Mouse (Mus musculus): Measurements from ENCODE around the gene Slamf9. TPM values are rescaled to one million over a fixed set of nuclear protein-coding genes. Genes with fewer than 3 reads are reported as not detected.

Gene Slamf9
- total and polyA plus RNA-seq, 3 experiments = 0.38 TPM; not detected in 2

- Histone ChIP-seq H3K27me3 (ENCODE audit: control insufficient read depth in 1 of 2, insufficient read depth in 2 of 2, low read length in 2 of 2) (no peaks in the 10 kb centered on the region), H3K9me3 (replicated peaks; ENCODE audit: insufficient read depth, low read length) (no peaks in the 10 kb centered on the region), H3K27ac (ENCODE audit: control insufficient read depth, low read depth, low read length) (no peak overlapping the region), H3K79me2 (ENCODE audit: control insufficient read depth, insufficient read depth, low read length, poor library complexity) (no peaks in the 10 kb centered on the region), H3K4me1 (ENCODE audit: control insufficient read depth in 1 of 2, insufficient read depth in 2 of 2, low read length in 2 of 2) (peaks cover 5 to 28% of the 10 kb centered on the region in 2 experiments), H3K9ac (ENCODE audit: control insufficient read depth, low read depth, low read length, poor library complexity, severe bottlenecking) (no peak overlapping the region; the same call in 1 of the 2 replicates), H3K4me3 (ENCODE audit: control insufficient read depth in 1 of 2, insufficient read depth in 1 of 2, low read depth in 2 of 2, low read length in 2 of 2) (peak overlapping the region in 1 of 2 experiments; percentile 14; a peak in 1 of 4 replicates), H3K36me3 (ENCODE audit: control insufficient read depth in 1 of 2, insufficient read depth in 2 of 2, low read length in 2 of 2) (peaks cover 0 to 19% of the 10 kb centered on the region in 2 experiments; a peak in 2 of 4 replicates)
- no peak for TF ChIP-seq MYB (IDR thresholded peaks at IDR 0.05; ENCODE audit: low read depth, low read length)
- no peak for TF ChIP-seq CHD2 (IDR thresholded peaks at IDR 0.05; ENCODE audit: low read length)
- TF ChIP-seq MYC (IDR thresholded peaks at IDR 0.05; ENCODE audit: low read depth, low read length) = no peak
- no peak for TF ChIP-seq USF1 (IDR thresholded peaks at IDR 0.05; ENCODE audit: low read depth, low read length)
- DNase-seq (ENCODE audit: low read depth, low spot score) = peak; percentile 44
Measured at GRCm38 (mm10) chr1:172525027-172525764, 50.0 kb downstream of the Slamf9 start.

GRCm38 (mm10) chr1:172525971-172526370 is 50.8 kb downstream of the Slamf9 start:
- no peaks in the 10 kb centered on the region for H3K79me2 ChIP-seq (ENCODE audit: control insufficient read depth, insufficient read depth, low read length, poor library complexity)
- peaks cover 5 to 28% of the 10 kb centered on the region in 2 experiments for H3K4me1 ChIP-seq (ENCODE audit: control insufficient read depth in 1 of 2, insufficient read depth in 2 of 2, low read length in 2 of 2)
- H3K27ac ChIP-seq (ENCODE audit: control insufficient read depth, low read depth, low read length) = peak overlapping the region; percentile 86
- no peaks in the 10 kb centered on the region for H3K27me3 ChIP-seq (ENCODE audit: control insufficient read depth in 1 of 2, insufficient read depth in 2 of 2, low read length in 2 of 2)
- DNase-seq (ENCODE audit: low read depth, low spot score) = peak; percentile 43
- H3K9me3 ChIP-seq (replicated peaks; ENCODE audit: insufficient read depth, low read length) = no peaks in the 10 kb centered on the region
- H3K9ac ChIP-seq (ENCODE audit: control insufficient read depth, low read depth, low read length, poor library complexity, severe bottlenecking) = peak overlapping the region; percentile 32
- peak overlapping the region; percentile 2 to 31; a peak in 2 of 4 replicates for H3K4me3 ChIP-seq (ENCODE audit: control insufficient read depth in 1 of 2, insufficient read depth in 1 of 2, low read depth in 2 of 2, low read length in 2 of 2)
- TF ChIP-seq CHD2 (IDR thresholded peaks at IDR 0.05; ENCODE audit: low read length) (no peak), KAT2A (conservative IDR thresholded peaks at IDR 0.05; ENCODE audit: low read depth, low read length) (no peak), MYB (IDR thresholded peaks at IDR 0.05; ENCODE audit: low read depth, low read length) (no peak), MXI1 (IDR thresholded peaks at IDR 0.05; ENCODE audit: low read depth, low read length) (no peak), POLR2AphosphoS2 (IDR thresholded peaks at IDR 0.05; ENCODE audit: low read length) (no peak), HCFC1 (IDR thresholded peaks at IDR 0.05; ENCODE audit: low read depth, low read length) (no peak), CHD1 (IDR thresholded peaks at IDR 0.05; ENCODE audit: low read depth, low read length) (no peak), JUND (IDR thresholded peaks at IDR 0.05; ENCODE audit: low read depth, low read length) (no peak), TBP (IDR thresholded peaks at IDR 0.05; ENCODE audit: low read depth, low read length) (no peak), ZNF384 (IDR thresholded peaks at IDR 0.05; ENCODE audit: low read depth, low read length) (no peak)
- peaks cover 0 to 19% of the 10 kb centered on the region in 2 experiments; a peak in 2 of 4 replicates for H3K36me3 ChIP-seq (ENCODE audit: control insufficient read depth in 1 of 2, insufficient read depth in 2 of 2, low read length in 2 of 2)

Data from MEL (cell line).